Mouse (Mus musculus): Measurements from ENCODE around the gene Noa1.

Noa1 gene

GRCm38 (mm10) chr5:77292803-77293522 lies 16.9 kb downstream of the Noa1 start:
- in situ Hi-C loops (cut with MboI): no loop called here

GRCm38 (mm10) chr5:77290606-77291005 lies 19.3 kb downstream of the Noa1 start:
- in situ Hi-C loops (cut with MboI): no loop called here

GRCm38 (mm10) chr5:77289686-77290085 lies 20.2 kb downstream of the Noa1 start:
- in situ Hi-C loops (cut with MboI): no loop called here

- in situ Hi-C loops (cut with MboI): no loop called here
Observed at GRCm38 (mm10) chr5:77287901-77288300, 22.0 kb downstream of the Noa1 start.

GRCm38 (mm10) chr5:77286904-77287303 lies 23.0 kb downstream of the Noa1 start:
- in situ Hi-C loops (cut with MboI): no loop called here

GRCm38 (mm10) chr5:77285685-77286084 lies 24.2 kb downstream of the Noa1 start:
- in situ Hi-C loops (cut with MboI): no loop called here

GRCm38 (mm10) chr5:77282242-77282641 lies 27.6 kb downstream of the Noa1 start:
- in situ Hi-C loops (cut with MboI): no loop called here

GRCm38 (mm10) chr5:77281518-77282174 lies 28.2 kb downstream of the Noa1 start:
- in situ Hi-C loops (cut with MboI): no loop called here

GRCm38 (mm10) chr5:77277204-77277603 lies 32.7 kb downstream of the Noa1 start:
- in situ Hi-C loops (cut with MboI): no loop called here

- in situ Hi-C loops (cut with MboI): no loop called here
Observed at GRCm38 (mm10) chr5:77275950-77276349, 33.9 kb downstream of the Noa1 start.

GRCm38 (mm10) chr5:77273151-77273550 lies 36.7 kb downstream of the Noa1 start:
- in situ Hi-C loops (cut with MboI): no loop called here

- in situ Hi-C loops (cut with MboI): no loop called here
Observed at GRCm38 (mm10) chr5:77269399-77269798, 40.5 kb downstream of the Noa1 start.

- in situ Hi-C loops (cut with MboI): no loop called here
Observed at GRCm38 (mm10) chr5:77267957-77268624, 41.8 kb downstream of the Noa1 start.

- in situ Hi-C loops (cut with MboI): no loop called here
Observed at GRCm38 (mm10) chr5:77267441-77267840, 42.4 kb downstream of the Noa1 start.

- in situ Hi-C loops (cut with MboI): no loop called here
Observed at GRCm38 (mm10) chr5:77266886-77267401, 42.9 kb downstream of the Noa1 start.

- in situ Hi-C loops (cut with MboI): no loop called here
Observed at GRCm38 (mm10) chr5:77266066-77266885, 43.6 kb downstream of the Noa1 start.

GRCm38 (mm10) chr5:77265671-77266065 lies 44.2 kb downstream of the Noa1 start:
- in situ Hi-C loops (cut with MboI): no loop called here

GRCm38 (mm10) chr5:77265081-77265670 lies 44.7 kb downstream of the Noa1 start, which contains the start of gene Rest:
TSS of gene Rest (plus strand) at chr5:77265491.
- in situ Hi-C loops (cut with MboI): no loop called here

- in situ Hi-C loops (cut with MboI): no loop called here
Observed at GRCm38 (mm10) chr5:77262105-77262504, 47.8 kb downstream of the Noa1 start.

- in situ Hi-C loops (cut with MboI): no loop called here
Observed at GRCm38 (mm10) chr5:77261137-77261536, 48.7 kb downstream of the Noa1 start.

GRCm38 (mm10) chr5:77260141-77260540 lies 49.7 kb downstream of the Noa1 start:
- in situ Hi-C loops (cut with MboI): no loop called here
